Mouse (Mus musculus) cortical plate, adult 2 months (tissue): Measurements from ENCODE around the gene Fhit.

Source experiments
- CTCF ChIP-seq: fragments of 200-500 bp; IDR thresholded peaks from 2 replicates; pipeline ENCODE4 v1.5.1; 2011; ENCODE audit warnings: mild to moderate bottlenecking, control low read depth, low read length; ENCODE audit not compliant: insufficient read depth; ENCODE audit errors: extremely low read depth
- POLR2A ChIP-seq: fragments of 200-500 bp; IDR thresholded peaks from 2 replicates; pipeline ENCODE4 v1.6.1; 2011; ENCODE audit warnings: mild to moderate bottlenecking, low read length, control low read depth; ENCODE audit not compliant: insufficient read depth; ENCODE audit errors: extremely low read depth

- TF ChIP-seq POLR2A (no peak), CTCF (no peak)
Measured at GRCm38 (mm10) chr14:9695217-9695690, 1466.6 kb downstream of the Fhit start.
